Mouse (Mus musculus) heart, adult 2 months (tissue): Measurements from ENCODE around the gene Sec24d.
"Not testable (repeated sequence)": the region's sequence is repeated elsewhere in the genome, so short reads cannot be mapped to it uniquely, and the experiment has no call there.

Experiments used
- CTCF ChIP-seq: fragments of 200-600 bp; IDR thresholded peaks from 2 replicates; pipeline ENCODE4 v1.8.1; 2022; ENCODE audit warnings: antibody characterized with exemption, mild to moderate bottlenecking, moderate library complexity
- EP300 ChIP-seq: fragments of 200-500 bp; IDR thresholded peaks from 2 replicates; pipeline ENCODE4 v1.6.1; 2011; ENCODE audit warnings: low read depth, low read length, control low read depth; ENCODE audit not compliant: insufficient read depth
- POLR2A ChIP-seq: fragments of 200-500 bp; IDR thresholded peaks from 2 replicates; pipeline ENCODE4 v1.6.1; 2011; ENCODE audit warnings: mild to moderate bottlenecking, low read depth, low read length, control low read depth; ENCODE audit not compliant: insufficient read depth

- TF ChIP-seq CTCF, POLR2A, EP300: not testable (repeated sequence)
Measured at GRCm38 (mm10) chr3:123386157-123386780, 119.0 kb downstream of the Sec24d start.
